12 mouse cellular contexts compared by ENCODE assay signal in the genomic region with DNA sequence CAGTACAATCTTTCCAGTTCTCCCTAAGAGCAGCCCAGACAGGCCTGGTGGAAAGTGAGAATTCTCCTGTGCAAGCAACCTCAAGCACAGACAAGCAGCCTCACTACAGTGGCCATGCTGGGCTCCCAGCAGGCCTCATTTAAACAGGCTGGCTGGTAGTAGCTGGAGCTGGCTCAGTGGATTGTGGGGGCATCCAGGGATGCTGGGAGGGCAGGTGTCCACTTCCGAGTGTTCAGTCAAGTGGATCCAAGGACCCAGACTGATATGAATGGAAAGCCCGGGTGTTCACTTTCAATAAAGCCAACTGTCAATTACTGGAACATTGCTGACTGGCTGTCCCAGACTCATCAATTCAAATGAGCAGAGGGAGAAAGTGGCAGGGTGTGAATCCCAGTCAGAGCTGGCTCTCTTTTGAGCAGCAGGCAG.
DNase-seq lines count a peak whose midpoint lies in the region; ATAC-seq lines count a peak whose summit lies in the region.
"Had no signal": no experiment of that assay in that cellular context is flagged by ENCODE, and none has a peak within 500 bp of the region (broad histone marks: within the 10 kb centered on the region; RNA-seq: fewer than 3 reads in every experiment).

No protein-coding gene starts in this region.

- peak; percentile 72; the same call in 1 of the 2 replicates for ATAC-seq in embryonic facial prominence, embryonic 11.5 days (replicated peaks; ENCODE audit: insufficient number of reproducible peaks, low FRiP score, low TSS enrichment, low read depth)
- ATAC-seq in forebrain, embryonic 13.5 days = peak; percentile 76
- peak; percentile 66 for ATAC-seq in midbrain, embryonic 11.5 days (ENCODE audit: low FRiP score)

- WGBS in embryonic facial prominence, embryonic 11.5 days = 62% methylated on average over 2 of the region's 2 CpGs
- WGBS in embryonic facial prominence, embryonic 10.5 days = 53% methylated on average over 2 of the region's 2 CpGs
- 14% methylated on average over 2 of the region's 2 CpGs for WGBS in forebrain, embryonic 13.5 days
- 16% methylated on average over 2 of the region's 2 CpGs for WGBS in midbrain, embryonic 11.5 days

- DNase-seq in embryonic facial prominence, embryonic 11.5 days (ENCODE audit: low spot score) = no peak
- no peak for DNase-seq in embryonic facial prominence, embryonic 10.5 days (ENCODE audit: low spot score)
- DNase-seq in cerebellum, adult 18-20 months = peak; percentile 25 to 29
- DNase-seq in midbrain, embryonic 11.5 days (ENCODE audit: low spot score, missing footprints) = peak; percentile 83
- DNase-seq in thymus, postnatal 36 days = no peak
- no peak for DNase-seq in left cerebral cortex, postnatal 25 days (ENCODE audit: low spot score in 2 of 2)
- no peak for DNase-seq in right cerebral cortex, postnatal 36 days (ENCODE audit: low spot score in 2 of 2)
- DNase-seq: kidney, postnatal 36 days; lung, postnatal 36 days; right cerebral cortex, postnatal 14 days had no signal

- H3K4me1 ChIP-seq in embryonic facial prominence, embryonic 11.5 days (ENCODE audit: control insufficient read depth, insufficient read depth, low read length) = no peaks in the 10 kb centered on the region
- H3K4me1 ChIP-seq in embryonic facial prominence, embryonic 10.5 days = peaks cover 16% of the 10 kb centered on the region
- peaks cover 17% of the 10 kb centered on the region for H3K4me1 ChIP-seq in forebrain, embryonic 13.5 days
- H3K4me1 ChIP-seq in midbrain, embryonic 11.5 days (ENCODE audit: control insufficient read depth, insufficient read depth, low read length) = peaks cover 8% of the 10 kb centered on the region

- no peaks in the 10 kb centered on the region for H3K36me3 ChIP-seq in embryonic facial prominence, embryonic 11.5 days (replicated peaks; ENCODE audit: control insufficient read depth, insufficient read depth, low read depth, low read length)
- no peaks in the 10 kb centered on the region for H3K36me3 ChIP-seq in embryonic facial prominence, embryonic 10.5 days (replicated peaks)
- no peaks in the 10 kb centered on the region for H3K36me3 ChIP-seq in forebrain, embryonic 13.5 days (ENCODE audit: poor library complexity, severe bottlenecking)
- no peaks in the 10 kb centered on the region for H3K36me3 ChIP-seq in midbrain, embryonic 11.5 days (ENCODE audit: control insufficient read depth, insufficient read depth, low read length)

- intact Hi-C loops in left cerebral cortex, postnatal 25 days (cut with DNase I) = no loop called here

- no peak overlapping the region for H3K4me2 ChIP-seq in embryonic facial prominence, embryonic 11.5 days (ENCODE audit: low read depth, low read length)
- no peak overlapping the region for H3K4me2 ChIP-seq in forebrain, embryonic 13.5 days
- no peak overlapping the region for H3K4me2 ChIP-seq in midbrain, embryonic 11.5 days

- no peak overlapping the region for H3K4me3 ChIP-seq in embryonic facial prominence, embryonic 11.5 days (ENCODE audit: low read depth, low read length)
- no peak overlapping the region for H3K4me3 ChIP-seq in embryonic facial prominence, embryonic 10.5 days
- no peak overlapping the region for H3K4me3 ChIP-seq in forebrain, embryonic 13.5 days
- H3K4me3 ChIP-seq in midbrain, embryonic 11.5 days (ENCODE audit: low read depth, low read length) = no peak overlapping the region

- H3K27me3 ChIP-seq in embryonic facial prominence, embryonic 11.5 days (ENCODE audit: control insufficient read depth, insufficient read depth, low read length) = no peaks in the 10 kb centered on the region
- H3K27me3 ChIP-seq in embryonic facial prominence, embryonic 10.5 days (replicated peaks; ENCODE audit: low read depth, poor library complexity, severe bottlenecking) = no peaks in the 10 kb centered on the region
- H3K27me3 ChIP-seq in forebrain, embryonic 13.5 days = no peaks in the 10 kb centered on the region
- H3K27me3 ChIP-seq in midbrain, embryonic 11.5 days (ENCODE audit: control insufficient read depth, insufficient read depth, low read length) = no peaks in the 10 kb centered on the region

- no peak overlapping the region for H3K27ac ChIP-seq in embryonic facial prominence, embryonic 11.5 days (replicated peaks; ENCODE audit: low read depth, low read length)
- H3K27ac ChIP-seq in embryonic facial prominence, embryonic 10.5 days (replicated peaks) = no peak overlapping the region
- H3K27ac ChIP-seq in forebrain, embryonic 13.5 days = no peak overlapping the region
- no peak overlapping the region; the same call in 1 of the 2 replicates for H3K27ac ChIP-seq in midbrain, embryonic 11.5 days (ENCODE audit: low read depth, low read length)
- H3K27ac ChIP-seq: liver, embryonic 14.5 days had no signal

- H3K9me3 ChIP-seq in embryonic facial prominence, embryonic 11.5 days (replicated peaks; ENCODE audit: control insufficient read depth, low read length) = no peaks in the 10 kb centered on the region
- H3K9me3 ChIP-seq in embryonic facial prominence, embryonic 10.5 days = no peaks in the 10 kb centered on the region
- H3K9me3 ChIP-seq in forebrain, embryonic 13.5 days (replicated peaks) = no peaks in the 10 kb centered on the region
- peaks cover 3% of the 10 kb centered on the region; the same call in 1 of the 2 replicates for H3K9me3 ChIP-seq in midbrain, embryonic 11.5 days (ENCODE audit: control insufficient read depth, low read length)

- H3K9ac ChIP-seq in embryonic facial prominence, embryonic 11.5 days (replicated peaks; ENCODE audit: low read length) = no peak overlapping the region
- no peak overlapping the region for H3K9ac ChIP-seq in forebrain, embryonic 13.5 days
- H3K9ac ChIP-seq in midbrain, embryonic 11.5 days (ENCODE audit: low read length) = peak overlapping the region; percentile 3
- H3K9ac ChIP-seq: liver, embryonic 14.5 days had no signal

Comparison
In these comparisons a context has a peak if more than half of its experiments do, and no peak if none do; other contexts are left out.
1. DNase-seq: peak in cerebellum, adult 18-20 months (2 of 2) and midbrain, embryonic 11.5 days (single experiment); none in embryonic facial prominence, embryonic 11.5 days (single experiment), embryonic facial prominence, embryonic 10.5 days (single experiment), thymus, postnatal 36 days (0 of 2), left cerebral cortex, postnatal 25 days (0 of 2) and right cerebral cortex, postnatal 36 days (0 of 2).
2. Peak in every context shown above with its lines, with median percentiles within 50 percentile points of each other: ATAC-seq.